Mouse (Mus musculus) cerebellum, adult 8-10 months (tissue): Measurements from ENCODE around the gene Ddx20.

Experiments used
- DNase-seq: peaks from one replicate; pipeline ENCODE4 v3.0.0; 2022

The Ddx20 gene

GRCm38 (mm10) chr3:105666996-105667523 lies 20.3 kb downstream of the Ddx20 start:
- no peak for DNase-seq

GRCm38 (mm10) chr3:105665105-105665765 lies 22.1 kb downstream of the Ddx20 start:
- no peak for DNase-seq

GRCm38 (mm10) chr3:105663043-105663442 lies 24.3 kb downstream of the Ddx20 start:
- no peak for DNase-seq

GRCm38 (mm10) chr3:105660530-105660929 lies 26.8 kb downstream of the Ddx20 start:
- DNase-seq = no peak

GRCm38 (mm10) chr3:105655031-105655585 lies 32.3 kb downstream of the Ddx20 start:
- DNase-seq = no peak

GRCm38 (mm10) chr3:105653544-105654380 lies 33.6 kb downstream of the Ddx20 start:
- peak; percentile 72 for DNase-seq

DNA sequence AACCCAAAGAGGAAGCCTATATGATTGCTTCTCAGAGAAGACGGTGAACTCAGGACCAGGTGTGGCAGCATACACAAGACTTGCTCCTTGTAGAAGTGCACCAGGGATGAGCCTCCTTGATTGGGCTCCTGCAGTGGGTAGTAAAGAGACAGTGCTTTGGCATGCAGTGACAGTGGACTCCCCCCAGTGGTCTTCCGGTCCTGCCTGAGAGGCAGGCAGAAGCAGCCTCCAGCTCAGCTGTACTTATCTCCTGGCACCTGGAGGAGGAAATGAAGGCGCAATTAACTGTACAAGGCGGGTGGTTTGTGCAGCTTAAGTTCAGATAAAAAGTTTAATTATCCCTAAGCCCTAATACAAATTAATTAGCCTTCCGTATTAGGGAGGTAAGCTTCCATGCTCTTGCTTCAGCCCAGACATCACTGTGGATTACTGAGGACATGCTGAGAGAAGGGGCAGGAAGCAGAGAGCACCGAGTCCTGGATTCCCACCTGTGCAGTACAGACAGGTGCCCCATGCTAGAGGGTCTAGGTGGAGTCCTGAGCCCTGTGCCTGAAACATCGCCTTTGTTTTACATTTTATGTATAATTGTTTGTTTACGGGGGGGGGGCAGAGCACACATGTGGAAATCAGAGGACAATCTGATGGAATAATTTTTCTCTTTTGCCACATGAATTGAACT lies 38.3 kb downstream of the Ddx20 start:
- DNase-seq = no peak

GRCm38 (mm10) chr3:105643566-105643965 lies 43.8 kb downstream of the Ddx20 start:
- DNase-seq = peak; percentile 88

DNA sequence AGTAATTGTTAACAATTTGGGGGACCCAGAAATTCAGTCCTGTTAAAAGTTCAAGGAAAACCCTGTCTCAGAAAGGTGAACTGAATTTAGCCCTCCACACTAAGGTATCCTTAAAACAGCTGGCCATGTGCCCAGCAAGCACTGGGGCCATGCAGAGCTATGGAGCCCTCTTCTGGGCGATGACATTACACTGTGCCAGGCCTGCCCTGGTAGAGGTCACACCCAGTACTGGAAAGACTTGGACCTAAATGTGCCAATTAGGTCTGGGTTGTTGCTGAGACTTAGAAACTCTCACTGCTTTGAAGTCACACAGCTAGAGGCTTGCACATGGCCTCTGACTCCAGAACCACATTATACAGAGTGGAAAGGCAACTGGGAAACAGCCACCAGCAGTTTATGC lies 45.2 kb downstream of the Ddx20 start:
- DNase-seq = peak; percentile 61

- DNase-seq = no peak
Measured at GRCm38 (mm10) chr3:105633021-105633420, 54.4 kb downstream of the Ddx20 start.

GRCm38 (mm10) chr3:105632296-105632695 lies 55.1 kb downstream of the Ddx20 start:
- DNase-seq = no peak
